Mouse (Mus musculus) embryonic fibroblast, embryonic 13.5 days (primary cell): Measurements from ENCODE around the gene Exosc10.

ENCODE experiments used
- CTCF ChIP-seq: IDR thresholded peaks from 2 replicates; pipeline ENCODE4 v1.5.1; 2011; ENCODE audit warnings: mild to moderate bottlenecking, control low read depth, low read length, moderate library complexity, borderline replicate concordance; ENCODE audit not compliant: insufficient read depth
- POLR2A ChIP-seq: IDR thresholded peaks from 2 replicates; pipeline ENCODE4 v1.6.1; 2011; ENCODE audit warnings: low read depth, mild to moderate bottlenecking, control low read depth, low read length, moderate library complexity

DNA sequence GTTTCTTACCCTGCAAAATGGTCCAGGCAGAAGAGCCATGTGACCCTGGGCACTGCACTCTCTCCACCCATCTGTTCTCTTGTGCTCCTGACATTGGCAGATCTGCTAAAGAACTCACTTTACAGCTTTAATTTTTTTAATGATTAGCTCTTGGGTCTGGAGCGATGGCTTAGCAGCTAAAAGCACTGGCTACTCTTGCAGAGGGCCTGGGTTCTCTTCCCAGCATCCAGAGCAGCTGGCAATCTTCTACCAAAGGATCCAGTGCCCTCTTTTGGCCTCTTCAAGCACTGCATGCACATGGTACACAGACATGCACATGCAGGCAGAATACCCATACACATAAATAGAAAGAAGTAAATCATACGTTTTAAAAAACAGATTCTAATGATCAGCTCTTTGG lies 42.9 kb upstream of the Exosc10 start:
- TF ChIP-seq CTCF = no peak
- TF ChIP-seq POLR2A = no peak
